Mouse (Mus musculus): ENCODE data around the gene Cux2. TPM values are rescaled to one million over a fixed set of nuclear protein-coding genes. Genes with fewer than 3 reads are reported as not detected.

Gene Cux2
- total RNA-seq, 2 experiments from 2014 or later = 182 to 239 TPM

- intact Hi-C loops (cut with DNase I) = no loop called here
- no peak for DNase-seq
Measured at GRCm38 (mm10) chr5:121810331-121811151, 239.4 kb downstream of the Cux2 start.

GRCm38 (mm10) chr5:121809667-121810224 lies 240.2 kb downstream of the Cux2 start:
- intact Hi-C loops (cut with DNase I) = no loop called here
- no peak for DNase-seq

- intact Hi-C loops (cut with DNase I) = no loop called here
Measured at GRCm38 (mm10) chr5:121808202-121808601, 241.7 kb downstream of the Cux2 start.

GRCm38 (mm10) chr5:121807186-121807585 lies 242.7 kb downstream of the Cux2 start:
- intact Hi-C loops (cut with DNase I) = no loop called here
- no peak for DNase-seq

More at GRCm38 (mm10) chr5:121808202-121808601, 241.7 kb downstream of the Cux2 start:
- no peak for DNase-seq

Small RNA genes lying within 50 kb of the gene (microRNA-seq; reads per million reads assigned to microRNA genes)
- 1.5 reads per million for gene Mir7031

Other genes starting within 250 kb of the Cux2 start
- 10 to 100 TPM; 13.3 to 13.4 TPM for gene Sh2b3, start 212.5 kb downstream of the Cux2 start, total RNA-seq (2021)
- 10 to 100 TPM; 19.4 to 19.9 TPM for gene Pheta1, start 201.1 kb downstream of the Cux2 start, total RNA-seq (2021)
- gene Myl2, start 50.8 kb upstream of the Cux2 start, total RNA-seq (2021) = not detected
- gene Ccdc63, start 90.7 kb upstream of the Cux2 start, total RNA-seq (2021) = 1 to 10 TPM in 1 of 2 experiments, not detected in 1; 1.2 TPM
- gene Ppp1cc, start 108.2 kb upstream of the Cux2 start, total RNA-seq (2021) = 100 to 1,000 TPM; 212 to 227 TPM
- 1 to 10 TPM in 1 of 2 experiments, under 1 TPM in 1; 0.84 to 1.2 TPM for gene Hvcn1, start 156.7 kb upstream of the Cux2 start, total RNA-seq (2021)
- gene Tctn1, start 214.4 kb upstream of the Cux2 start, total RNA-seq (2021) = 10 to 100 TPM; 16.4 to 17.8 TPM
- gene Pptc7, start 234.3 kb upstream of the Cux2 start, total RNA-seq (2021) = 10 to 100 TPM; 17.1 to 18.5 TPM

Measured in left cerebral cortex, postnatal 4 days (tissue).